Mouse (Mus musculus) hindbrain, embryonic 11.5 days (tissue): Measurements from ENCODE around the gene 1700018B08Rik. TPM values are rescaled to one million over a fixed set of nuclear protein-coding genes. Genes with fewer than 3 reads are reported as not detected.

Experiments
- ATAC-seq: fragments of 200-750 bp; cut with Nextera tagmentation; 2 replicates; pipeline ENCODE4 v1.8.0; 2017; ENCODE audit warnings: mild to moderate bottlenecking, moderate TSS enrichment, moderate library complexity; ENCODE audit not compliant: low FRiP score
- DNase-seq: peaks from one replicate; pipeline ENCODE4 v3.0.0-alpha.2; 2015; ENCODE audit warnings: low spot score
- H3K27ac ChIP-seq: fragments of 300-500 bp; sonication (generic); 2 replicates; pipeline ENCODE4 v1.5.1; 2014; ENCODE audit warnings: mild to moderate bottlenecking, low read depth, low read length
- H3K27me3 ChIP-seq: fragments of 300-500 bp; sonication (generic); 2 replicates; pipeline ENCODE4 v1.6.1; 2014; ENCODE audit warnings: mild to moderate bottlenecking, low read length, moderate library complexity, mixed read lengths; ENCODE audit not compliant: control insufficient read depth, insufficient read depth
- H3K36me3 ChIP-seq: fragments of 300-500 bp; sonication (generic); 2 replicates; pipeline ENCODE4 v1.6.1; 2014; ENCODE audit warnings: mild to moderate bottlenecking, low read length, moderate library complexity, mixed read lengths; ENCODE audit not compliant: control insufficient read depth, insufficient read depth
- H3K4me1 ChIP-seq: fragments of 300-500 bp; sonication (generic); replicated peaks from 2 replicates; pipeline ENCODE4 v1.6.1; 2014; ENCODE audit warnings: low read length, mixed read lengths; ENCODE audit not compliant: control insufficient read depth, insufficient read depth
- H3K4me2 ChIP-seq: fragments of 300-500 bp; sonication (generic); replicated peaks from 2 replicates; pipeline ENCODE4 v1.6.1; 2014; ENCODE audit warnings: mild to moderate bottlenecking, low read depth, low read length
- H3K4me3 ChIP-seq: fragments of 300-500 bp; sonication (generic); 2 replicates; pipeline ENCODE4 v1.5.1; 2014; ENCODE audit warnings: low read depth, low read length
- H3K9ac ChIP-seq: fragments of 300-500 bp; sonication (generic); 2 replicates; pipeline ENCODE4 v1.6.1; 2014; ENCODE audit warnings: low read depth, low read length
- H3K9me3 ChIP-seq: fragments of 300-500 bp; sonication (generic); 2 replicates; pipeline ENCODE4 v1.6.1; 2016; ENCODE audit warnings: low read length; ENCODE audit not compliant: control insufficient read depth
- WGBS: fragments of 180-500 bp; shearing (Covaris S2); extraction: QIAGEN DNeasy Blood & Tissue Kit; methylation state at CpG from one replicate; pipeline ENCODE4 v1.1.7; 2014; 5-methylcytosine and 5-hydroxymethylcytosine counted together
- polyA plus RNA-seq: library from polyadenylated mRNA; unstranded; fragments of >200 nt; fragmentation: Nextera tagmentation; extraction: Ambion mirVana; gene quantifications from 2 replicates; pipeline ENCODE4 v1.2.1, GENCODE M21; 2014

The 1700018B08Rik gene
- polyA plus RNA-seq = not detected in 2 replicates

- 86% methylated on average over 12 of the region's 12 CpGs for WGBS
- no peaks in the 10 kb centered on the region for H3K4me1 ChIP-seq
These were observed at the start of gene 1700018B08Rik for GRCm38 (mm10) chr8:121544276-121544785. Gene 1700018B08Rik (minus strand): TSS chr8:121544320.

GRCm38 (mm10) chr8:121593293-121593692 lies 49.2 kb upstream of the 1700018B08Rik start:
- Histone ChIP-seq H3K4me1 (peaks cover 4% of the 10 kb centered on the region), H3K9ac (no peak overlapping the region), H3K4me3 (no peak overlapping the region), H3K9me3 (no peaks in the 10 kb centered on the region), H3K27me3 (no peaks in the 10 kb centered on the region), H3K4me2 (no peak overlapping the region), H3K36me3 (peaks cover 6% of the 10 kb centered on the region; the same call in 1 of the 2 replicates), H3K27ac (no peak overlapping the region)
- DNase-seq (no peak), ATAC-seq (no peak)
- 95% methylated on average over 5 of the region's 5 CpGs for WGBS

More at GRCm38 (mm10) chr8:121544276-121544785, at the start of gene 1700018B08Rik:
- Histone ChIP-seq H3K9ac (no peak within 1 kb of the TSS), H3K4me3 (no peak within 1 kb of the TSS), H3K27me3 (no peaks in the 10 kb centered on the region), H3K9me3 (no peaks in the 10 kb centered on the region), H3K4me2 (no peak within 1 kb of the TSS), H3K36me3 (no peaks in the 10 kb centered on the region), H3K27ac (no peak within 1 kb of the TSS)
- DNase-seq (no peak), ATAC-seq (no peak)

- Histone ChIP-seq H3K36me3 (no peaks in the 10 kb centered on the region; the same call in 1 of the 2 replicates), H3K4me2 (peak overlapping the region; percentile 68), H3K27me3 (no peaks in the 10 kb centered on the region), H3K4me1 (peaks cover 4% of the 10 kb centered on the region), H3K27ac (no peak overlapping the region), H3K4me3 (peak overlapping the region; percentile 93), H3K9ac (peak overlapping the region; percentile 83), H3K9me3 (no peaks in the 10 kb centered on the region)
- no peak for ATAC-seq
- whole genome bisulfite sequencing = 17% methylated on average over 20 of the region's 20 CpGs
- peak; percentile 57 for DNase-seq
These were observed 47.3 kb upstream of the 1700018B08Rik start for GRCm38 (mm10) chr8:121591178-121592066.

GRCm38 (mm10) chr8:121590203-121591177 lies 46.4 kb upstream of the 1700018B08Rik start, which contains the start of gene Map1lc3b:
Gene Map1lc3b (plus strand): TSS chr8:121590361.
- Histone ChIP-seq H3K4me3 (peak within 1 kb of the TSS; percentile 93), H3K9me3 (no peaks in the 10 kb centered on the region), H3K27me3 (no peaks in the 10 kb centered on the region), H3K27ac (peak within 1 kb of the TSS; percentile 65; the same call in 1 of the 2 replicates), H3K36me3 (no peaks in the 10 kb centered on the region; the same call in 1 of the 2 replicates), H3K9ac (peak within 1 kb of the TSS; percentile 83), H3K4me1 (peaks cover 4% of the 10 kb centered on the region), H3K4me2 (peak within 1 kb of the TSS; percentile 68)
- WGBS = under 1% methylated on average over 86 of the region's 94 CpGs
- DNase-seq (peak; percentile 99), ATAC-seq (peak; percentile 92)

- DNase-seq (no peak), ATAC-seq (no peak)
- Histone ChIP-seq H3K4me1 (peaks cover 4% of the 10 kb centered on the region), H3K27me3 (no peaks in the 10 kb centered on the region), H3K27ac (peak overlapping the region; percentile 47; the same call in 1 of the 2 replicates), H3K4me2 (no peak overlapping the region), H3K9ac (no peak overlapping the region), H3K9me3 (no peaks in the 10 kb centered on the region), H3K4me3 (no peak overlapping the region), H3K36me3 (no peaks in the 10 kb centered on the region)
- 40% methylated on average over 2 of the region's 2 CpGs for WGBS
These were observed 45.1 kb upstream of the 1700018B08Rik start for GRCm38 (mm10) chr8:121589205-121589726.

GRCm38 (mm10) chr8:121588750-121589149 lies 44.6 kb upstream of the 1700018B08Rik start:
- H3K4me3 ChIP-seq = no peak overlapping the region
- 90% methylated on average over 4 of the region's 4 CpGs for WGBS
- H3K9ac ChIP-seq = no peak overlapping the region
- H3K27me3 ChIP-seq = no peaks in the 10 kb centered on the region
- no peaks in the 10 kb centered on the region for H3K36me3 ChIP-seq
- ATAC-seq (no peak), DNase-seq (no peak)
- H3K27ac ChIP-seq = no peak overlapping the region
- H3K4me2 ChIP-seq = no peak overlapping the region
- H3K9me3 ChIP-seq = no peaks in the 10 kb centered on the region
- H3K4me1 ChIP-seq = peaks cover 4% of the 10 kb centered on the region

- H3K4me2 ChIP-seq = peak overlapping the region; percentile 63
- peak; percentile 96 for ATAC-seq
These were observed 41.2 kb upstream of the 1700018B08Rik start for GRCm38 (mm10) chr8:121585159-121585825.

More at GRCm38 (mm10) chr8:121585159-121585825, 41.2 kb upstream of the 1700018B08Rik start:
- H3K9ac ChIP-seq = peak overlapping the region; percentile 58
- H3K4me1 ChIP-seq = no peaks in the 10 kb centered on the region
- H3K27ac ChIP-seq = no peak overlapping the region
- no peaks in the 10 kb centered on the region for H3K27me3 ChIP-seq
- no peaks in the 10 kb centered on the region for H3K36me3 ChIP-seq
- H3K4me3 ChIP-seq = peak overlapping the region; percentile 49
- WGBS = 1% methylated on average over 47 of the region's 47 CpGs
- DNase-seq = peak; percentile 98
- no peaks in the 10 kb centered on the region for H3K9me3 ChIP-seq
